Mouse (Mus musculus) brain, embryonic 14.5 days (tissue): ENCODE results near the gene Erlec1. TPM values are rescaled to one million over a fixed set of nuclear protein-coding genes. Genes with fewer than 3 reads are reported as not detected.

Experiments used
- DNase-seq: peaks from one replicate; pipeline ENCODE4 v3.0.0-alpha.2; 2011; ENCODE audit warnings: low read depth
- CTCF ChIP-seq: fragments of 200-500 bp; IDR thresholded peaks from 2 replicates; pipeline ENCODE4 v1.5.1; 2012; ENCODE audit warnings: inconsistent platforms, mild to moderate bottlenecking, moderate library complexity, borderline replicate concordance; ENCODE audit not compliant: insufficient read depth, insufficient read length; ENCODE audit errors: extremely low read depth
- POLR2A ChIP-seq: fragments of 200-500 bp; IDR thresholded peaks from 2 replicates; pipeline ENCODE4 v1.6.1; 2012; ENCODE audit warnings: mild to moderate bottlenecking, inconsistent platforms, borderline replicate concordance; ENCODE audit not compliant: poor library complexity, insufficient read depth, insufficient read length, severe bottlenecking; ENCODE audit errors: extremely low read depth
- polyA plus RNA-seq: library from polyadenylated mRNA; depleted of rRNA; stranded (reverse); fragments of >200 nt; gene quantifications from 2 replicates; pipeline ENCODE4 v1.2.3, GENCODE M21; 2012; rRNA removed

The Erlec1 gene
- 21.5 and 22.8 TPM in 2 replicates for polyA plus RNA-seq

GRCm38 (mm10) chr11:30954279-30954725, at the start of gene Erlec1:
Gene Erlec1, minus strand, starts transcription at chr11:30954335.
- peak; percentile 98 for DNase-seq
- TF ChIP-seq POLR2A = peak; percentile 67; the same call in 1 of the 2 replicates
- TF ChIP-seq CTCF = no peak

DNA sequence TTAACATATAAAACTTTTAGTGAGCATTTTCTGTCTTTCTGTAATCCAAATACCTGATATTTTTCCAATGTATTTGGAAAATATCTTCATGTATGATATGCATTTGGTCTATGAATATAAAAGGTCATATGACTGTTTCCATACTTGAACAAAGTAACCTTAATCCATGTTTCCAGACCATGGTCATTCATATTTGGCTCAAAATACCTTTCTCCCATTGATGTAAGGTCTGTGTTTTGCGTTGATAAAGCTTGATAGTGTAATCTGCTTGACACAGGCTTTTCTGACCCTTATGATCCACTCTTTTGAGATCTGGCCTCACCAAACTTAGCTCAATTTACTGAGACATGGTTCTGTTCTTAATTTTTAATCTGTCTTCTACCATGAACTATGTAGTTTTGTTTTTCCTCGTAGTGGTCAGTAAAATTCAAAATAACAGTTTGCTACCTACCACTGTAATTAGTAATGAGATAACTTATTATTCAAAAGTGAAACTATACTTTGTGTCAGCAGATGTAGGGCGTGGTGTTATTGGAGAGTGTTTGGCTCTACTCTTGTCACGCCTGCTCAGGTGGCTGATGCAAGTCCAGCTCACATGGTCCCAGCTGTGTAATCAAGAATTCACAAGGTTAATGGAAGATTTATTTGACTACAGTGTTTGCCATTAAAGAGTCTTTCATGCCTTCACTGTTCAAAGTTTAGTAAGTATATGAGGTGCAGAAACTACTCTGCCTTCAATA, 47.2 kb upstream of the Erlec1 start:
- TF ChIP-seq POLR2A (no peak), CTCF (no peak)
- DNase-seq = no peak

DNA sequence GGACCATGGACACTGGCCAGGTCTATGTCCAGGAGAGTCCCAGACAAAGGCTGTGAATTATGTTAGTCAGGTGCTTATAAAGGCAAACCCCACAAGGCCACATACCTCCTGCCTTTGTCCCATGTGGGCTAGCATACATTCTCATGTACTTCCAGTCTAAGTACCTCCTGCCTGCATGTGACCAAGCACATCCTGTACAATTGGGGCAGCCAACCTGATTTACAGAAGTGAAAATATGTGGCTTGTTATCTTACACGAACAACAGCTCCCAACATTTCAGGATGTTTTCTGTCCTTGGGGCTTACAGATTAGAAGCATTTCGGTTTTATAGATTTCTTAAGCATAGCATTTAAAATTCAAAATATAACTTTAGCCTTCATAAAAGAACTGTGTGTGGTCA, 45.9 kb upstream of the Erlec1 start:
- no peak for DNase-seq
- no peak for TF ChIP-seq POLR2A
- TF ChIP-seq CTCF = no peak

- no peak for TF ChIP-seq POLR2A
- TF ChIP-seq CTCF = no peak
- no peak for DNase-seq
Measured at GRCm38 (mm10) chr11:30998704-30999103, 44.6 kb upstream of the Erlec1 start.

DNA sequence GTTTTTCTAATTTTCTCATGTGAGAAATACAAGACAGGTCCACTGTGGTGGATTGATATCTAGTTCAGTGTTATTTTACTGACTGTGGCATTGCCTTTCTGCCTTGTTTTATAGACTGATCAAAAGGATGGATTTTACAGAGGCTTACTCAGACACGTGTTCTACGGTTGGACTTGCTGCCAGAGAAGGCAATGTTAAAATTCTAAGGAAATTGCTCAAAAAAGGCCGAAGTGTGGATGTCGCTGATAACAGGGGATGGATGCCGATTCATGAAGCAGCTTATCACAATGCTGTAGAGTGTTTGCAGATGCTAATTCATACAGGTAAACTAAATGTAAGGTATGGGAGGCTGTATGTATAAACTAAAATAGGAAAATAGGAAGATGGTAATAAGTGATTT, 44.1 kb upstream of the Erlec1 start:
- DNase-seq = no peak
- TF ChIP-seq POLR2A = no peak
- TF ChIP-seq CTCF = no peak

DNA sequence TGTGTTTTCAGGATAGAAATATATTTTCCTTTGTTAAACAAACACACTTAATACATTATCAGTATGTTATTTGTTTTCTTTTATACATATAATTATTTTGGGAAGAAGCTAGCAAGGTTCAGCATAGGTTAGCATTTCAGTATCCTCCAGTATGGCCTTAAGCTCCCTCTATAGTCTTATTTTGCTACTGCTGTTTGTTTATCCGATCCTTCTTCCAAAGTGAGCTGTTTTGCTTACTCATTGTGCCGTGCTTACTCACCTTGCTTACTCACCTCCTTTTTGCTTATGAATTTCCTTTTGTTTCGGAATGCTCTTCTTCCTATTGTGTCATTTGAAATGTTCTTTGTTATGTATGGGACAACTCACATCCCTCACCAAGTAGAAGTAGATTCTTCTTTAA, 42.5 kb upstream of the Erlec1 start:
- TF ChIP-seq CTCF (no peak), POLR2A (no peak)
- DNase-seq = no peak

- TF ChIP-seq POLR2A (no peak), CTCF (no peak)
- no peak for DNase-seq
Measured at GRCm38 (mm10) chr11:30986625-30987017, 32.5 kb upstream of the Erlec1 start.

DNA sequence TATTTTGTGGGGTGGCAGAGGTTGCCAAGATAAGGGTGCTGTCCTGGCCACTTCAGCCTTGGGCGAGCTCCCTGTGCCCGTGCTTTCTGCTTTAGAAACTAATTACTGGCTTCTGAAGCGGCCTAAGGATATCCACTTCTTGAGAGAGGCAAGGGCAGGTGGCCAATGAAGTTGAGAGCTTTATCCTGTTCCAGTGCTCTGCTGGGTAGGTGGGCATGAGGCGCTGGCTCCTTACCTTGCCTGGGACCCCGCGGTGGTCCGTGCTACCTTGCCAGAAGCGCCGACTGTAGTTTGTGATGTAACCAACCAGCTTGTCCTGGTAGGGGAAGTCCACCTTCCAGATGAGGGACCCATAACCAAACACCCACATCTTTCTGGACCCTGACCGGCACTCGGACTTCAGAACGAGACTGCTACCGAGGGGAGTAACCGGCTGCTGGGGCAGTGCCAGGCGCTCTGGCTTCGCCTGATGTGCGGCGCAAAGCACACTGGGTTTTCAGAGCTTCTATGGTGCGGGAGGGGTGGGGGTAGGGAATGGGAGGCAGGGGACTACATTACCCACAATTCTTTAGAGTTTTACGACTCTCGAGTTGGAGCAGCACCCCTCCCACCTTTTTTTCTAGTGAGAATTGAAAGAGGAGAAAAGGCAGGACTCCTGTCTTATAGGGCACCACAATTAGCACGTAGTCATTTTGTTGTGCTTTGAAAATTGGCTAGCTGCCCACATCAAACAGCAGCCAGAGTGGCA, 31.9 kb upstream of the Erlec1 start, which contains the start of gene Chac2:
Gene Chac2, minus strand, starts transcription at position 474 of the 748 bp plus-strand sequence.
- DNase-seq = peak; percentile 97
- TF ChIP-seq CTCF (no peak), POLR2A (peak; percentile 58; the same call in 1 of the 2 replicates)

GRCm38 (mm10) chr11:30985237-30985636, 31.1 kb upstream of the Erlec1 start:
- DNase-seq = no peak
- TF ChIP-seq POLR2A (no peak), CTCF (no peak)

DNA sequence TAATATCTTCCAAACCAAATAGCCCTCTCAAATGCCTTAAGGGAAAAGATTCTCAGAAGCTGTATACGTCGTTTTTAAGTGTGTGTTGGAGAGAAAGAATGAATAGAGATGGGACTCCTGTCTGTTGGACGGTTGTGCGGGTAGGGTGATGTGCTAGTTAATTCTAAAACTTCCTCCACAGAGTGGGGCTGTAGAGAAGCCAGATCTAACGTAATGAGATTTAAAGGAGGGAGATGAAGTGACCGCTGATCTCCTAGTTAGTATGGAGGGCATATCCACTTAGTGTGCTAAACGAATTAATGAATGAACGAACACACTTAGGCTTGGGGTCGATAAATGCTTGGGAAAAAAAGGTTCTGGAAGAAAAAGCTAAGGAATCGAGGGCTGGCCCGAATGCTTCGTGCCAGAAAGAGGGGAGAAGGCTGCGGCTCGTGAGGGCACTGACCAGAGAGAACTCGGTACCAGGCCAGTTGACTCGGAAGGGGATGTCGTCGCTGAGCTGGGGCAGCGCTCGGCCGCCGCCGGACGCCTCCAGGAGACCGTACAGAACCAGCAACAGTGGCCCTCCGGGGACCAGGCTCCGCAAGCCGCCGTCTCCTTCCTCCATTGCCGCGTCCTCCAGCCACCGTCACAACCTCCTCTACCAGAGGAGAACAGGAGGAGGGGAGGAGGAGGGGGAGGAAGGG, 523 bp downstream of the Erlec1 start:
- peak; percentile 59 for DNase-seq
- TF ChIP-seq POLR2A (no peak), CTCF (no peak)

GRCm38 (mm10) chr11:30952829-30953228, 1.3 kb downstream of the Erlec1 start:
- no peak for TF ChIP-seq POLR2A
- TF ChIP-seq CTCF = no peak

More at GRCm38 (mm10) chr11:30952829-30953228, 1.3 kb downstream of the Erlec1 start:
- DNase-seq = no peak
